Mouse (Mus musculus): Measurements from ENCODE around the gene Rhbdl1. TPM values are rescaled to one million over a fixed set of nuclear protein-coding genes. Genes with fewer than 3 reads are reported as not detected.

The Rhbdl1 gene
- 10 to 100 TPM; 43.0 to 44.8 TPM for total RNA-seq (2021)
- long read RNA-seq, experiment 1, transcript Rhbdl1-201 (8 exons, 1,711 nt), result major isoform, 32 of 124 reads
- long read RNA-seq, experiment 1, partial matches to known transcripts, result 45 of 124 reads
- long read RNA-seq, experiment 1, other reads (novel, unspliced or antisense), result 47 of 124 reads
- long read RNA-seq, experiment 2, transcript Rhbdl1-201 (8 exons, 1,711 nt), result major isoform, 50 of 91 reads
- long read RNA-seq, experiment 2, partial matches to known transcripts, result 37 of 91 reads
- long read RNA-seq, experiment 2, other reads (novel, unspliced or antisense), result 4 of 91 reads

DNA sequence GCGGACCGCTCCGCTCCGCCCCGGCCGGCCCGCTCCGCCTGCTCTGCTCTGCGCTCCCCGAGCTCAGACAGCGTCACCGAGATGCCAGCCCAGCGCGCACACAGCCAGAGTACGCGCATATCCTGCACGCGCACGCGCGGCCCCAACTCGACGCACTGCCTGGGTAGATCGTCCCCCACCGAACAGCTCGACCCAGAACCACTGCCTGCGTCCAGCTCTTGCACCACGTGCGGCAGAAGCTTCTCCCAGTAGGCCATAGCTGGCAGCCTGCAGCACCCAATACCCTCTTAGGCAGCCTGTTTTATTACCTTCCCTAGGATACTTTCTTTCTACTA, at the start of gene Rhbdl1:
Rhbdl1 (minus strand) TSS at position 220 of the 335 bp plus-strand sequence.
- no peak for TF ChIP-seq CTCF (conservative IDR thresholded peaks at IDR 0.05)
- H3K27ac ChIP-seq, result peak within 1 kb of the TSS; percentile 99
- peak; percentile 87 to 88 for DNase-seq (ENCODE audit: low spot score in 2 of 2)
- peak within 1 kb of the TSS; percentile 72 for H3K4me3 ChIP-seq

DNA sequence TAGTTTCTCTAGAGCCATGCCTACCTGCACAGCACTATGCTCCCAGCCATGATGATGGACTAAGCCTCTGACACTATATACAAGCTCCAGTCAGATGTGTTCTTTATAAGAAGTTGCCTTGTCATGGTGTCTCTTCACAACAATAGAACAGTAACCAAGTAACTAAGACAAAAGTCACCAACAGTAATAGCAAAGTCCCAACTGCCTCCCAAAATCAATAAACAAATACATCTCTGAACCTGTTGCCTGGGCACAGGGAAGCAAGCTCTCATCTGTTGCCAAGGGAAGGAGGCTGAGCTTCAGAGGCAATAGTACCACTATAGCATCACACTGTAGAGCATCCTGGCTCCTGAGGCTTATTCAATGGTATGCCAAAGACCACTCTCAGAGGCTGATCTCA, 49.7 kb upstream of the Rhbdl1 start:
- no peak for TF ChIP-seq CTCF (conservative IDR thresholded peaks at IDR 0.05)
- Histone ChIP-seq H3K27ac (no peak overlapping the region), H3K4me3 (no peak overlapping the region)
- DNase-seq (ENCODE audit: low spot score in 2 of 2), result no peak

- H3K27ac ChIP-seq, result no peak overlapping the region
- no peak overlapping the region for H3K4me3 ChIP-seq
- no peak for DNase-seq (ENCODE audit: low spot score in 2 of 2)
- peak; percentile 75 for TF ChIP-seq CTCF (conservative IDR thresholded peaks at IDR 0.05)
These were observed 48.5 kb upstream of the Rhbdl1 start for GRCm38 (mm10) chr17:25885636-25886035.

- Histone ChIP-seq H3K4me3 (no peak overlapping the region), H3K27ac (no peak overlapping the region)
- no peak for DNase-seq (ENCODE audit: low spot score in 2 of 2)
- TF ChIP-seq CTCF (conservative IDR thresholded peaks at IDR 0.05), result peak; percentile 54
These were observed 46.7 kb upstream of the Rhbdl1 start for GRCm38 (mm10) chr17:25883824-25884223.

DNA sequence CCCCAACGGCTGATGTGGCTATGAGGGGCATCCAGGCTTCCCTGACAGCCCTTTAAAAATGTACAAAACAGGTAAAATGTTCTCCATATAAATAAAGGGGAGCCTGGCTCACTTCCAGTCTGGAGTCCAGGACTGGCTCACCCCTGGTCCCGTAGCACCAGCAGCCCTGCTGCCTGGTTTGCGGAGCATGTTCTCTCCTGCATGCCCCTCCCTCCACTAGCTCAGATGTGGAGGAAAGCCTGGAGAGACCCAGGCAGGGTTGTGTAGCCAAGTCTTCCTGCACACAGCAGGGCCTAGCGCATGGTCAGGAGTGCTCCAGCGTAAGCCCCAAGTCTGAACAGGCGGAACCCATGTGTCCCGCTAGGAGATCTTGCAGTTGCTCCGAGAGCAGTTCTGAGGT, 46.2 kb upstream of the Rhbdl1 start:
- no peak for TF ChIP-seq CTCF (conservative IDR thresholded peaks at IDR 0.05)
- DNase-seq (ENCODE audit: low spot score in 2 of 2), result no peak
- Histone ChIP-seq H3K4me3 (no peak overlapping the region), H3K27ac (peak overlapping the region; percentile 43; the same call in 1 of the 2 replicates)

DNA sequence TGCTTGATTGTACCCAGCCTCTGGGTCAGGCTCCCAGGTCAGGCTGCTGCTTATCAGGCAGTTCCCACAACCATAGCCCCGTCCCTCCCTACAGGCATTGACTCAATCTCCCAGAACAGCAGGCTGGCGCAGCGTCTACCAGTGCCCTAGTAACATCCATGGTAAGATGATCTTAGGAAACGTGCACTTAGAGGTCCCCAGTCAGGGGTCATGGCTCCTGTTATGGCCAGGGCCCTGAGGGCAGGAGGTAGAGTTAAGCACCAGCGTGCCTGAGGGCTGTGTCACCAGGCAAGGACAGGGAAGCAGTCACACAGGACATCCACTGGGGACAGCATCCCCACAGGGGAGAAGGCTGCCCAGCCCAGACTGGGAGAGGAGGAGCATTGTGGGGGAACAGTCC, 45.2 kb upstream of the Rhbdl1 start:
- Histone ChIP-seq H3K4me3 (no peak overlapping the region), H3K27ac (peak overlapping the region; percentile 67)
- no peak for DNase-seq (ENCODE audit: low spot score in 2 of 2)
- peak; percentile 46 for TF ChIP-seq CTCF (conservative IDR thresholded peaks at IDR 0.05)

DNA sequence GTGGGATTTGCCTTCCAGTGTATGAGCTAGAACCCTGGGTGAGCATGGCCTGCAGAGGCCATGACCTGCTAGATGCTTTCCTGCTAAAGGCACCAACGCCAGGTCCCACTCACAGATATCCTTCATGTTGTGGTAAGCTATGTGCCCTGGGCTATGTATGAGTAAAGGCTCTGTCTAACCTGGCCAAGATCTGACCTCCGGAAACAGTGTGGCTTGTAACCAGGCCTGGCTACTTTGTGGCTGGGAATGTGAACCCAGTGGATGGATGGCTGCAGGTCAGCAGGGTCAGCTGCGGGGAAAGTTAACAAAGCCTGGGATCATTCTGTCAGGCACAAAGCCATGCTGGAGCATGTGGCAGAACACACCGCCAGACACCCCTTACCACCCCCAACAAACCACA, 44.6 kb upstream of the Rhbdl1 start:
- Histone ChIP-seq H3K4me3 (no peak overlapping the region), H3K27ac (peak overlapping the region; percentile 67)
- no peak for DNase-seq (ENCODE audit: low spot score in 2 of 2)
- TF ChIP-seq CTCF (conservative IDR thresholded peaks at IDR 0.05), result no peak

DNA sequence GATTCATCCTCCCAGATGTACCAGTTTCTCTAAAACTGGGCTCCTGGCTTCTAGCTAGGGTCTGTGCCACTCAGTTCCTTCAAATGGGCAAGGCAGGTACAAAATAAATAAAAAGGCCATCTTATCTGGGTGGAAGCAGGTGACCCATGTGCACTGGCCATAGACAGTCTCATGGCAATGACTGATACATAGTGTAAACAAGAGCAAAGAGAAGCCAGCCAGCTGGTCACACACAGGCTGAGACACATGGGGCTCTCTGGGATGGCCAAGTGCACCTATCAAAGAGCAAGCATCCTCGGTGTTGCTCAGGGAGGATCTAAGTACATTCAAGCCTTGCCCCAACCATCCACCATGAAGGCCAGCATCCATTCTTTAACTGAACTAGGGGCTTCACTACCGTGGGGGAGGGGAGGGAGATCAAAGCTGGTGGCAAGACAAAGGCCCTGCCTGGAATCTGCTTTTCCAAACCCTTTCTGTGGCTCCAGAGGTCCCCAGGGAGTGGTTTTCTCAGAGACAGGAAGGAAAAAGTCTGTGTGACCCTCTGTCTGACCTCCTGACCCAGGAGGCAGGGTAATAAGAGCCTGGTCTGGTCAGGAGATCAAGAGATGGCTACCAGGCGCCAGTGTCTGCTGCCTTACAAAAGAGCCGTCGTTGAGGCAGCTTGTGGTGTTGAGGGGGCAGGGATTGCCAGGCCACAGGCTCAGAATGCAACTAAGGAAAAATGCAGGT, 44.0 kb upstream of the Rhbdl1 start:
- DNase-seq (ENCODE audit: low spot score in 2 of 2), result no peak
- Histone ChIP-seq H3K4me3 (no peak overlapping the region), H3K27ac (peak overlapping the region; percentile 67)
- TF ChIP-seq CTCF (conservative IDR thresholded peaks at IDR 0.05), result no peak

GRCm38 (mm10) chr17:25880196-25880910, 43.3 kb upstream of the Rhbdl1 start, which contains the start of gene Wfikkn1:
TSS of gene Wfikkn1 (minus strand) at chr17:25880858.
- TF ChIP-seq CTCF (conservative IDR thresholded peaks at IDR 0.05), result no peak
- H3K27ac ChIP-seq, result peak within 1 kb of the TSS; percentile 67
- H3K4me3 ChIP-seq, result no peak within 1 kb of the TSS
- no peak for DNase-seq (ENCODE audit: low spot score in 2 of 2)

- Histone ChIP-seq H3K27ac (peak overlapping the region; percentile 67; the same call in 1 of the 2 replicates), H3K4me3 (no peak overlapping the region)
- TF ChIP-seq CTCF (conservative IDR thresholded peaks at IDR 0.05), result no peak
- no peak for DNase-seq (ENCODE audit: low spot score in 2 of 2)
These were observed 42.7 kb upstream of the Rhbdl1 start for GRCm38 (mm10) chr17:25879750-25880149.

DNA sequence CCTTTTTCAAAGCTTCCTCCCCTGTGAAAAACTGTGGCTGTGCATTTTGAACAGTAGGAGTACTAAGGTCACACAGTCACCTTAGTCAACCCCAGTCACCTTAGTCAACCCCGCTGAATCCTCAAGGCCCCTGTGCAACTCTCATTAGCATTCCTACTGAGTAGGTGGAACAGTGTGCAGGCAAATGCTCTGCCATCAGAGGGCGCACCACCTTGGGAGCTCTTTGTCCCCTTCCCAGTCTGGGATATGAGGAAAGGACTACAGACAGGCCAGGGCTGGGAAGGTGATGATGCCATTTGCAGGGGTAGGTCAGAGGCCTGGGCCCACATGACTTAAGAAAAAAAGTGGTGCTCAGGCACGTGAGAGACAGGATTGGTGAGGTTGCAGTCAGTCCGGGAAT, 42.2 kb upstream of the Rhbdl1 start:
- Histone ChIP-seq H3K27ac (no peak overlapping the region), H3K4me3 (no peak overlapping the region)
- TF ChIP-seq CTCF (conservative IDR thresholded peaks at IDR 0.05), result peak; percentile 83
- DNase-seq (ENCODE audit: low spot score in 2 of 2), result no peak

GRCm38 (mm10) chr17:25878611-25879180, 41.6 kb upstream of the Rhbdl1 start:
- DNase-seq (ENCODE audit: low spot score in 2 of 2), result no peak
- TF ChIP-seq CTCF (conservative IDR thresholded peaks at IDR 0.05), result no peak
- Histone ChIP-seq H3K4me3 (no peak overlapping the region), H3K27ac (no peak overlapping the region)
